Mouse (Mus musculus) heart, adult 18-20 months (tissue): ENCODE results near the gene Spdl1. TPM values are rescaled to one million over a fixed set of nuclear protein-coding genes. Genes with fewer than 3 reads are reported as not detected.
"Not testable (repeated sequence)": the region's sequence is repeated elsewhere in the genome, so short reads cannot be mapped to it uniquely, and the experiment has no call there.

ENCODE experiments used
- DNase-seq, 2 experiments: peaks; one replicate each; pipeline ENCODE4 v3.0.0; 2021 to 2022; ENCODE audit warnings: mixed read lengths in 1 of 2
- total RNA-seq, 2 experiments: library from RNA; stranded (reverse); gene quantifications; 2 replicates each; pipeline ENCODE4 v1.2.3; 2021

The Spdl1 gene
- total RNA-seq, 2 experiments from 2014 or later = 0.22 to 0.33 TPM

GRCm38 (mm10) chr11:34805026-34805425 lies 28.4 kb downstream of the Spdl1 start:
- DNase-seq = not testable (repeated sequence)

GRCm38 (mm10) chr11:34798066-34798465 lies 35.4 kb downstream of the Spdl1 start:
- DNase-seq = not testable (repeated sequence)

- peak in 1 of 2 experiments; percentile 33 for DNase-seq
Measured at GRCm38 (mm10) chr11:34796097-34796496, 37.3 kb downstream of the Spdl1 start.

GRCm38 (mm10) chr11:34791872-34792271 lies 41.6 kb downstream of the Spdl1 start:
- DNase-seq = no peak

- no peak for DNase-seq
Measured at GRCm38 (mm10) chr11:34784864-34785263, 48.6 kb downstream of the Spdl1 start.

- peak; percentile 30 to 55 for DNase-seq
Measured at GRCm38 (mm10) chr11:34783587-34784043, 49.8 kb downstream of the Spdl1 start, which contains the start of gene Dock2. Gene Dock2 (minus strand): TSS chr11:34783892.

GRCm38 (mm10) chr11:34782516-34783430 lies 50.7 kb downstream of the Spdl1 start:
- peak; percentile 30 to 59 for DNase-seq

- DNase-seq = no peak
Measured at GRCm38 (mm10) chr11:34780786-34781185, 52.7 kb downstream of the Spdl1 start.

GRCm38 (mm10) chr11:34779966-34780365 lies 53.5 kb downstream of the Spdl1 start:
- no peak for DNase-seq

GRCm38 (mm10) chr11:34778351-34778750 lies 55.1 kb downstream of the Spdl1 start:
- peak in 1 of 2 experiments; percentile 27 for DNase-seq

- no peak for DNase-seq
Measured at GRCm38 (mm10) chr11:34777529-34777928, 55.9 kb downstream of the Spdl1 start.

GRCm38 (mm10) chr11:34776054-34776453 lies 57.4 kb downstream of the Spdl1 start:
- DNase-seq = no peak

- DNase-seq = no peak
Measured at GRCm38 (mm10) chr11:34774636-34775035, 58.8 kb downstream of the Spdl1 start.

- peak in 1 of 2 experiments; percentile 26 for DNase-seq
Measured at GRCm38 (mm10) chr11:34773304-34773895, 60.0 kb downstream of the Spdl1 start.

GRCm38 (mm10) chr11:34771221-34771986 lies 62.0 kb downstream of the Spdl1 start:
- DNase-seq = peak; percentile 59 to 80

- DNase-seq = no peak
Measured at GRCm38 (mm10) chr11:34770666-34771065, 62.8 kb downstream of the Spdl1 start.

- DNase-seq = no peak
Measured at GRCm38 (mm10) chr11:34769946-34770345, 63.5 kb downstream of the Spdl1 start.

GRCm38 (mm10) chr11:34769396-34769795 lies 64.0 kb downstream of the Spdl1 start:
- no peak for DNase-seq

GRCm38 (mm10) chr11:34763739-34764361 lies 69.6 kb downstream of the Spdl1 start:
- no peak for DNase-seq

GRCm38 (mm10) chr11:34762570-34763127 lies 70.8 kb downstream of the Spdl1 start:
- DNase-seq = no peak

- no peak for DNase-seq
Measured at GRCm38 (mm10) chr11:34762125-34762524, 71.3 kb downstream of the Spdl1 start.

GRCm38 (mm10) chr11:34759582-34759981 lies 73.9 kb downstream of the Spdl1 start:
- no peak for DNase-seq
